Mouse (Mus musculus) olfactory bulb, adult 2 months (tissue): ENCODE data around the gene Gm9936.
"Not testable (repeated sequence)": the region's sequence is repeated elsewhere in the genome, so short reads cannot be mapped to it uniquely, and the experiment has no call there.

Experiments used
- CTCF ChIP-seq: fragments of 200-500 bp; IDR thresholded peaks from 2 replicates; pipeline ENCODE4 v1.5.1; 2012; ENCODE audit warnings: low read depth, mild to moderate bottlenecking, low read length, moderate library complexity; ENCODE audit not compliant: insufficient read depth
- POLR2A ChIP-seq: fragments of 200-500 bp; IDR thresholded peaks from 2 replicates; pipeline ENCODE4 v1.6.1; 2012; ENCODE audit warnings: mild to moderate bottlenecking, low read depth, low read length, moderate library complexity; ENCODE audit not compliant: insufficient read depth

DNA sequence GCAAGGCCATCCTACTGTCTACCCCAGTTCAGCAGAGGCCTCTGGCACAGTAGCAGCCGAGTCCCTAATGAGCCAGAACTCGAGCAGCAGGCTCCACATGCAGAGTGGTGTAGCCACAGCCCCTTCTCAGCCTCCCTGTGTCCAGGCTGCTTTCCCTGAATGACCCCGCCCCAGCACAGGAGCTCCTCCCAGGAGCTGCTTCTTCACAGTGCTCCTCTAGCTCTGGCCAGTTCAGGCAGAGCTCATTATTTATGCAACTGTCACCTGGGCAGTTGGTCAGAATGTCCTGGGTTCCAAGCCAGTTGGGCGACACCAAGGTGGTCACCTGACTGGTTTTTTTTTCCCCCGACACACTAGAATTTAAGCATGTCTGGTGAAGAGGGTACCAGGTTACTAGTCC, 5.1 kb downstream of the Gm9936 start, which contains the start of gene 4930519G04Rik:
- not testable (repeated sequence) for TF ChIP-seq CTCF, POLR2A
